Mouse (Mus musculus) limb, embryonic 10.5 days (tissue): ENCODE measurements around the gene Insl6. TPM values are rescaled to one million over a fixed set of nuclear protein-coding genes. Genes with fewer than 3 reads are reported as not detected.

Source experiments
- DNase-seq: peaks from one replicate; pipeline ENCODE4 v3.0.0-alpha.2; 2017; ENCODE audit warnings: low spot score
- H3K27ac ChIP-seq: fragments of 300-500 bp; sonication (generic); 2 replicates; pipeline ENCODE4 v1.5.1; 2016; ENCODE audit warnings: mild to moderate bottlenecking
- H3K27me3 ChIP-seq: fragments of 300-500 bp; sonication (generic); 2 replicates; pipeline ENCODE4 v1.6.1; 2016; ENCODE audit warnings: low read depth, mild to moderate bottlenecking; ENCODE audit not compliant: poor library complexity, severe bottlenecking
- H3K36me3 ChIP-seq: fragments of 300-500 bp; sonication (generic); 2 replicates; pipeline ENCODE4 v1.6.1; 2016; ENCODE audit warnings: mild to moderate bottlenecking, moderate library complexity
- H3K4me1 ChIP-seq: fragments of 300-500 bp; sonication (generic); 2 replicates; pipeline ENCODE4 v1.6.1; 2016
- H3K4me3 ChIP-seq: fragments of 300-500 bp; sonication (generic); 2 replicates; pipeline ENCODE4 v1.5.1; 2016; ENCODE audit warnings: mild to moderate bottlenecking, moderate library complexity
- H3K9me3 ChIP-seq: fragments of 300-500 bp; sonication (generic); replicated peaks from 2 replicates; pipeline ENCODE4 v1.6.1; 2016; ENCODE audit warnings: mild to moderate bottlenecking
- whole genome bisulfite sequencing: fragments of 180-500 bp; shearing (Covaris S2); methylation state at CpG from one replicate; pipeline ENCODE4 v1.1.7; 2016; 5-methylcytosine and 5-hydroxymethylcytosine counted together
- polyA plus RNA-seq: library from polyadenylated mRNA; unstranded; fragments of >200 nt; fragmentation: Nextera tagmentation; extraction: Ambion mirVana; gene quantifications from 2 replicates; pipeline ENCODE4 v1.2.1, GENCODE M21; 2016

Gene Insl6
- polyA plus RNA-seq, 1 experiment from 2014 or later, result 4.9 TPM

DNA sequence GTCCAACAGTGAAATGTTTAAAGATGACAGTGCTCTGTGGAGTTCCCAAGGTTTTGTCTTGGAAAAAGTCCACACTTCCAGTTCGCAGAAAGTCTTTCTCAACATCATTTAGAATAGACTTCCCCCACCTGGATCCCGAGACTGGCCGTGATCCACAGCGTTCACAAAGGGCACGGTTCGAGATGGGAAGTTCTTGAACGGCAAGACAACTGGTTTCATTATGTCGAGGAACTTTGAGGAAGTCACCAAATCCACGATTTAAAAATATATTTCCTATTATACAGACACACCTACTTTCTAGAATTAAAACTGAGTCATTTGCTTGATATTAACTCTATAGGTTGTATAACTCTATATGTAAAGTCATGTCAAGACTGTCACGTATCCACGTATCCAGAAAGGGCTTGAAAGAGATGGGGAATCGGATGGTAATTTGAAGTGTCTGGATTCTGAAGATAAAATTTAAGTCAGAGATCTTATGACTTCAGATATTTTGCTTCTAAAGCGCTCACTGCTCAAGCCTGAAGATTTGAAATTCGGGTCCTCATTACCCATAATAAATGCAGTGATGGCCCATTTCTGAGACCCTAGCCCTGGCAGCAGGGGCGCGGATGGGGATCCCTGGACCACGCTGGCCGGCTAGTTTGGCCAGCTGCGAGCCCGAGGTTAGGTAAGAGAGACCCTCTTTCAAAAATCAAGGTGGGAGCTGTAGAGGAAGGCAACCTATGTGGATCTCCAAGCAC lies 41.2 kb upstream of the Insl6 start:
- Histone ChIP-seq H3K9me3 (no peaks in the 10 kb centered on the region), H3K36me3 (no peaks in the 10 kb centered on the region), H3K27me3 (peaks cover 35% of the 10 kb centered on the region; the same call in 1 of the 2 replicates), H3K4me1 (peaks cover 15% of the 10 kb centered on the region), H3K27ac (no peak overlapping the region), H3K4me3 (peak overlapping the region; percentile 55)
- no peak for DNase-seq
- WGBS, result 57% methylated on average over 20 of the region's 20 CpGs

DNA sequence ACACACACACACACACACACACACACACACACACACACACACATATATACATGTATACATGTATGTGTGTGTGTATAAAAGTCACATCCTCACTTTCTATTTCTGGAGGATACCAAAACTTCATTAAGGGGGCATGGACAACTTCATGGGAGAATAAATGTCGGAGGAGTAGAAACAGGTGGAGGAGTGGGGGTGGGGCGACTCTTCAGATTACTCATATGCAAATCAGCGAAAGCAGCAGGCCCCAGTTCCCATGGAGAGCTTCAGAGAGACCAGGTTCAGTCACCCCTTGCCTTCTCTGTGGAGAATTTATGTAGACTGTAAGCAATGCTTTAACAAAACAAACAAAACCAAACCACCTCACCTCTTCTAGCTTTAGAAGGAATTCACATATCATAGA lies 39.9 kb upstream of the Insl6 start:
- H3K27ac ChIP-seq, result no peak overlapping the region
- H3K36me3 ChIP-seq, result no peaks in the 10 kb centered on the region
- WGBS, result 23% methylated on average over 3 of the region's 3 CpGs
- no peak for DNase-seq
- no peaks in the 10 kb centered on the region for H3K9me3 ChIP-seq
- H3K4me3 ChIP-seq, result no peak overlapping the region
- peaks cover 21% of the 10 kb centered on the region for H3K4me1 ChIP-seq
- peaks cover 35% of the 10 kb centered on the region; the same call in 1 of the 2 replicates for H3K27me3 ChIP-seq

DNA sequence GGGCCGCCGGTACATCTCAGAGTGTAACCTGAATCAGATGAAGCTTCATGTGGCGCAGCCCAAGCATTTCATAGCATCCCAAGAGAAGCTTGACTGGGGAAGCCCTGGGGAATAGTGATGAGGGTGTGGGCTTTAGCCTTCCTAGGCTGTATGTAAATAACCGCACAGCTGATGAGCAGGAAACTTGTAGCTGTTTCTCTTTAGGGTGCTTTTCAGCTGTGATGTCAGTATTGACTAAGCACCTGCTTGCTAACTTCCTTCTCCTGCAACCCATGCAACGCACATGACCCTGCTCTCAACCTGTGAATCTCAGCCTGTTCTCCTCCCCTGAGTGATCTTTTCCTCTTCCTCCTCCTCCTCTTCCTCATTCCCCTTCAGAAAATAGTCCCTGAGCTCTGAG lies 38.9 kb upstream of the Insl6 start:
- no peak overlapping the region for H3K4me3 ChIP-seq
- 76% methylated on average over 5 of the region's 5 CpGs for WGBS
- H3K4me1 ChIP-seq, result peaks cover 21% of the 10 kb centered on the region

DNA sequence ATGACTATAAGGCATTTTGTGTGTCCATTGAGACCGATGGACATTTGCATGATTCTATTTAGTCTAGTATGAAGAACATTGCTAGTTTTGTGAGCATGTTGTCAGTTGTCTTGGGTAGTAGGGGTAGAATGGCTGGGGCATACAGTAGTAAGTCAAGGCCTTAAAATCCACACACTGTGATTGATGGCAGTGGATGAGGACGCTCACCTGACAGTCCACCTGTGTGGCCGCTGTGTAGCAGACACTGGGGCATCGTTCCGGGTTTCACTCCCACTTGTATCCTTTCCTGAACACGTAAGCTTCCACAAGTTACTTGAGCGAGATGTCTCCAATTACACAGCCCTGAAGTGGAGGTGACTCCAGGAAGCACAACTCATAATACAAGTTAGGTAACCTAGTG lies 38.4 kb upstream of the Insl6 start:
- Histone ChIP-seq H3K27me3 (peaks cover 33% of the 10 kb centered on the region; the same call in 1 of the 2 replicates), H3K9me3 (no peaks in the 10 kb centered on the region), H3K36me3 (no peaks in the 10 kb centered on the region), H3K4me3 (no peak overlapping the region), H3K27ac (no peak overlapping the region), H3K4me1 (peaks cover 21% of the 10 kb centered on the region)
- no peak for DNase-seq
- WGBS, result 93% methylated on average over 7 of the region's 7 CpGs

More for the DNA sequence above, 38.9 kb upstream of the Insl6 start:
- Histone ChIP-seq H3K9me3 (no peaks in the 10 kb centered on the region), H3K27ac (no peak overlapping the region), H3K36me3 (no peaks in the 10 kb centered on the region), H3K27me3 (peaks cover 35% of the 10 kb centered on the region; the same call in 1 of the 2 replicates)
- DNase-seq, result no peak

DNA sequence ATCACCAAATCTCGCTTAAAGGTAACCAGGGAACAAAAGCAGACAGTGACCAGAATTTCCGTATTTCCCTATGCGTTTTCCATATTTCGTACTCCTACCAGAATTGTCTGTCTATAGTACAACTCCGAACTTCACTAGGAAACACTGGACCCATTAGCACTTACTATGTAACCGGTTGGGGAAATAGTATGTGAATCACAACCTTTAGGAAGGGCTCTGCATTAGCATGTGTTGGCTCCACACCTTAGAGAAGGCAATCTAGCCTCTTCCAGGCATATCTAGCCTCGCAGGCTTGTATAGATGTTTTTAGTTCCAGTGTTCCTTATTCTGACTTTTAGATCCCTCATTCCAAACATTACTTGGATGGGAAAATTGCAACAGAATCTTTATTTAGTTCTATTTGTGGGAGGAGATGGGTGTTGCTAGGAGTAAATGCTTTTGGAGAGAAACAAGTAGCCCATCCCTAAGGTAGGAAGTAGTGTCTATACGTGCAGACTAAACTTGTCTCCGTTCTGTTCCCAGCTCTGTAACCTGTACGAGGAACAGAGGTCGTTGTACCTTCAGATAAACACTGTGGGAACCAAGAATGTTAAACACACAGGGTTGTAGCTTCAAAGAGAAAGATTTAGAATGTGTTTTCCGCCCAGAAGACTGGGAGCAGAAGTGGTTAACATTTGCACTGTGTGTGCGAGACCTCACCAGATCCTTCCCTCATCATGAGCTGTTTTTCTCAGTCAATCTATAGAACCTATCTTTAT lies 37.2 kb upstream of the Insl6 start:
- H3K36me3 ChIP-seq, result no peaks in the 10 kb centered on the region
- H3K4me3 ChIP-seq, result peak overlapping the region; percentile 62
- peaks cover 21% of the 10 kb centered on the region; the same call in 1 of the 2 replicates for H3K27me3 ChIP-seq
- no peaks in the 10 kb centered on the region for H3K9me3 ChIP-seq
- WGBS, result 47% methylated on average over 13 of the region's 13 CpGs
- H3K27ac ChIP-seq, result peak overlapping the region; percentile 66; the same call in 1 of the 2 replicates
- DNase-seq, result no peak
- peaks cover 19% of the 10 kb centered on the region for H3K4me1 ChIP-seq

DNA sequence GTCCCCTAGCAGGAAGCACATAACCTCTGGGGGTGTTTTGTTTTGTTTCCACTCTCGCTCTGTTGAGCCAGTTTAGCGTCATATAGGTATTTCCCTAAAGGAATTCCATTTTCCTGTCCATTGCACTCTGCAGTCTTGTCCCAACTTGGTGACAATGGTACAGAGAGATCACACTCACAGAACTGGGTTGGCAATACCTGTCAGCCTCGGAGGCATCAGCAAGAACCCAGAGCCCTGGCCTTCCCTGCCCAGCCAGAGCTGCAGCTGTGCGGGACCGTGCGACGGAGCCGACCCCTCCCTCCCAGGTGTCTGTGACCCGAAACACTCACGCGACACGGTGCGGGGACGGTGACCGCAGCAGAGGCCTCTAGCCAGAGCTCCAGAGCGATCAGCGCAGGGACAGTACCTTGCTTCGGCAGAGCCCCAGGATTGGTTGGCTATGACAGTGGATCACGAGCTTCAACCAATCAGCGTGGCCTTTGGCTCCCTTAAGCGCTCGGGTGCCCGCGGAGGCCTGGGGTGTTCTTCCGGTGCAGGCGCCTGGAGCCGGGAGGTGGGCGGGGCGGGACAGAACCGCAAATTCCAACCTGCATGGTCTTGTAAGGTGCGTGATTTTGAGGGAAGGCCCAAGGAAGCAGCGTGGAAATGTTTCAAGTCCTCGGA lies 36.4 kb upstream of the Insl6 start:
- WGBS, result 3% methylated on average over 33 of the region's 33 CpGs

DNA sequence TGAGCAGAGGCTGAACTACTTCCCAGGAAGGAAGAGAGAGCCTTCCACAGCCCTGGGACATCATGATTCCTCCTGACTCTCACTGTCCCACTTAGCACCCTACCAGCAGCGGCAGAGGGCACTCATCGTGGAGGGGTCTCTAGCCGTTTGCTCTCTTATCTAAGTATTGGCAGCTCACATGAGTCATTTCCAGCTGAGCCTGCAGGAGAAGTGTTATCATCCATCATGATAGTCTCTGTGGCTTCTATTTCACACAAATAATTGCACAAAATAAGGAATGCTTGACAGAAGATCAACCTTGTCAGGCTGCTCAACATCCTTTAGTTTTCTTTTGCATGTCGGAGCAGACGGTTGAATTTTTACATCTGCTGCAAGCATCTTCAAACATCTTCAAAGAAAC lies 35.1 kb upstream of the Insl6 start:
- WGBS, result 77% methylated on average over 5 of the region's 5 CpGs
- no peak for DNase-seq
- Histone ChIP-seq H3K36me3 (no peaks in the 10 kb centered on the region), H3K27ac (no peak overlapping the region), H3K9me3 (no peaks in the 10 kb centered on the region), H3K4me3 (no peak overlapping the region), H3K4me1 (peaks cover 15% of the 10 kb centered on the region), H3K27me3 (peaks cover 7% of the 10 kb centered on the region; the same call in 1 of the 2 replicates)

More for the DNA sequence above, 36.4 kb upstream of the Insl6 start:
- Histone ChIP-seq H3K27me3 (peaks cover 16% of the 10 kb centered on the region; the same call in 1 of the 2 replicates), H3K9me3 (no peaks in the 10 kb centered on the region), H3K36me3 (no peaks in the 10 kb centered on the region), H3K27ac (peak overlapping the region; percentile 66), H3K4me1 (peaks cover 15% of the 10 kb centered on the region), H3K4me3 (peak overlapping the region; percentile 62)
- DNase-seq, result peak; percentile 85

DNA sequence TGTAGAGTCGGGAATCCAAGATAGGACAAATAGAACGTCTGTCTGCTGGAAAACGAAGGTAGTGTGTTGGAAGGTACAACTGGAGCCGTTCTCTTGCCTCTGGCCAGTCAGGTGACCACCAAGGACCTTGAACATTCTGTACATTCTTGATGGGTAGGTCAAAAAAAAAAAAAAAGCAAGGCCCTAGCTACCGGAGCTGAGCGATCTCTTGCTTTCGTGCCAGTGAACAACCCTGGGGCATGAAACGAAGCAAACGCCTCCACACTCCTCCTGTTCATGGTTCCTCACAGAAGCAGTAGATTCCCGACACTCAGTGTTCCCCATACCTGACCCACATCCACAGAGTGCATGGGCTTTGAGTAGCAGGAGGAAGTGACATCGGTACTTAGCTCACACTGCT lies 31.1 kb upstream of the Insl6 start:
- no peaks in the 10 kb centered on the region for H3K27me3 ChIP-seq
- 87% methylated on average over 11 of the region's 11 CpGs for WGBS

DNA sequence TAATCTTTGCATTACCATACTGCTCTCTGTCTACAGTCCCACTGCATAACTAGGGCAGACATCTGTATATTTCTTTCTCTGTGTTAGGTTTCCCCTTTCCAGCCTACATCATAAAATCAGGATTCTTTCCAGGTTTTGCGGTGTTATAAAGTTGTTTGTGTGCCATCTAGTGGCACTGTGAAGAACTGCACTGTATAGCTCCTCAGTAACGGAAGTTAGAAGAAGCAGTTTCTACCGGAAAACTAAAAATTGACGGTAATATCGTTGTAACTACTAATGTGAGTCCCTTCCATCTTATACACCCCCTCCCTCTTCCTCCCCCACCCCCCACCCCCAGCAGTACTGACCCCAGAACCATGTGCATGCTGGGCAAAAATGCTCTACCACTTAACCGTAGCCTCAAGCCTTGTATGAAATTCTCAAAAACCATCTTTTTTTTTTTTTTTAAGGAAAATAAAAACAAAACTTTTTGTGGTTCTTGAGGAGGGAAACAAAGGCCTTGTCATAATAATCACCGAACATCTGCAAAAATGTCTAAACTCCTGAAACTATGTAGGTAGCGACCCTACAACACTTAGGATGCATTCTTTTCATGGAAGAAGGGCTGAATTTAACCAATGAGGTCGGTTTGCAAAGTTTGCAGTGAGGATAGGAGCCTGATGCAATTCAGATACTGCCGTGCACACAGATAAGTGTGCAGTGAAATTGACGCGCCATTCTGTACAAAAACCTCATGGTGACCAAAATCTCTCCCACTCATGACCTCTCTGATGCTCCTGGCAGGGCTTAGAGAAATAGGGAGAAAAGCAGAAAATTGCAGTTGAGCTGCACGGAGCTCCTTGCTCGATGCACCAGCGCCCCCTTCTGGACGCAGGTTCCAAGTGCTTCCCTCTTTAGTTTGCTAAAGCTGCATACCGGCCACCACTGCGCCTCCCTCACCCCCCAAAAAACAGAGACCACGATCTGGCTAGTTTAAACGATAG lies 30.0 kb upstream of the Insl6 start:
- Histone ChIP-seq H3K9me3 (no peaks in the 10 kb centered on the region), H3K4me3 (peak overlapping the region; percentile 48), H3K27ac (peak overlapping the region; percentile 50; the same call in 1 of the 2 replicates), H3K36me3 (no peaks in the 10 kb centered on the region), H3K4me1 (no peaks in the 10 kb centered on the region), H3K27me3 (no peaks in the 10 kb centered on the region)
- DNase-seq, result peak; percentile 93
- 5% methylated on average over 20 of the region's 20 CpGs for WGBS

More for the DNA sequence above, 31.1 kb upstream of the Insl6 start:
- H3K9me3 ChIP-seq, result no peaks in the 10 kb centered on the region
- no peak for DNase-seq
- H3K4me3 ChIP-seq, result no peak overlapping the region
- peaks cover 4% of the 10 kb centered on the region for H3K4me1 ChIP-seq
- no peak overlapping the region for H3K27ac ChIP-seq
- H3K36me3 ChIP-seq, result no peaks in the 10 kb centered on the region

DNA sequence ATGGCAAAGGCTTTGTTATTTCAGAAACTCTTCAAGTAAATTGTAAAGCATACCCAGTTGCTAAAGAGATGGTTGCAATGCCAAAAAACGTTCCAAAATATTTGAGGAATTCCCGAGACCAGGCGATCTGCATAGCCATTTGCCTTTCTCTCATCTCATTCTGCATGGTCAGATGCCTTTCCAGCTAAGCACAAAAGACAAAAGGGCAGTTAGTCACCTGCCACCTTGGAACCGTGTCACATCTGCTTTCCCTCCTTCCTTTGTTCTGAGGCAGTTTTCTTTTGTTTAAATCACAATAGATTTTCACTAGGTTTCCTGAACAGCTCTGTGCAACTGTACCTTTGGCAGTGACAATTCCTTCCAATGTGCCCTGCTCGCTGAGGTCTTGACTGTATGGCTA lies 25.8 kb upstream of the Insl6 start:
- H3K36me3 ChIP-seq, result no peaks in the 10 kb centered on the region
- 63% methylated on average over 5 of the region's 5 CpGs for WGBS
- no peaks in the 10 kb centered on the region for H3K27me3 ChIP-seq
- no peak overlapping the region for H3K27ac ChIP-seq
- no peaks in the 10 kb centered on the region for H3K9me3 ChIP-seq
- no peaks in the 10 kb centered on the region for H3K4me1 ChIP-seq
- no peak for DNase-seq
- H3K4me3 ChIP-seq, result no peak overlapping the region

DNA sequence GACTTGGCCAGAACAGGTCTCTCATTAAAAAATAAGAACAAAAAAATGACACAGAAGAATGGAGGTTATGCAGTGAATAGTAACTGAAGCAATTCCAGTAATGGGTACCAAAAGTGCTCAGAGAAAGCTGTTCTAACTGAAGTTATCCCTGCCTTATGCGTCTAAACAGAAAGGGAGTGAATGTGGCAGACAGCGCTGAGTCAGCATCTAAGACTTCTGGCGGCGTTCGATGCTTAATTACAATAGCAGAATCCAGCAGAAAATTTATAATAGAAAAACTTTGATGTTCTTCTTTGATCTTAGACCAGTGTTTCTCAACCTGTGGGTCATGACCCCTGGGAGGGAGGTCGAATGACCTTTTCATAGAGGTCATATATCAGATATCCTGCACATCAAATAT lies 20.5 kb upstream of the Insl6 start:
- no peaks in the 10 kb centered on the region for H3K27me3 ChIP-seq
- no peaks in the 10 kb centered on the region for H3K9me3 ChIP-seq
- no peaks in the 10 kb centered on the region for H3K4me1 ChIP-seq
- no peak overlapping the region for H3K4me3 ChIP-seq
- no peaks in the 10 kb centered on the region for H3K36me3 ChIP-seq
- 78% methylated on average over 6 of the region's 6 CpGs for WGBS
- H3K27ac ChIP-seq, result no peak overlapping the region
- no peak for DNase-seq

DNA sequence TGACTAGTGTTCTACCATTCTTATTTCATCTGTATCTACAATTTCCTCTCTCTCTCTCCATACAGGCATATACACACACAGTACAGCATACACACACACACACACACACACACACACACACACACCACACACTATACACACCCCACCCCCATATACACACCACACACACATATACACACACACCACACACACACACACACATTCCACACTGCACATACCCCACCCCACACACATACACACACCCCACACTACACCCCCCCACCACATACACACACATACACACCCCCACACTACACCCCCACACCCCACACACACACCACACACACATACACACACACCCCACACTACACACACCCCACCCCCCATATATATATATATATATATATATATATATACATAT lies 19.7 kb upstream of the Insl6 start:
- no peaks in the 10 kb centered on the region for H3K9me3 ChIP-seq
- no peak overlapping the region for H3K27ac ChIP-seq

More for the DNA sequence above, 19.7 kb upstream of the Insl6 start:
- Histone ChIP-seq H3K4me1 (no peaks in the 10 kb centered on the region), H3K36me3 (no peaks in the 10 kb centered on the region), H3K27me3 (no peaks in the 10 kb centered on the region), H3K4me3 (no peak overlapping the region)
- DNase-seq, result no peak
